Mouse (Mus musculus): ENCODE data around the gene Plxnc1.

DNA sequence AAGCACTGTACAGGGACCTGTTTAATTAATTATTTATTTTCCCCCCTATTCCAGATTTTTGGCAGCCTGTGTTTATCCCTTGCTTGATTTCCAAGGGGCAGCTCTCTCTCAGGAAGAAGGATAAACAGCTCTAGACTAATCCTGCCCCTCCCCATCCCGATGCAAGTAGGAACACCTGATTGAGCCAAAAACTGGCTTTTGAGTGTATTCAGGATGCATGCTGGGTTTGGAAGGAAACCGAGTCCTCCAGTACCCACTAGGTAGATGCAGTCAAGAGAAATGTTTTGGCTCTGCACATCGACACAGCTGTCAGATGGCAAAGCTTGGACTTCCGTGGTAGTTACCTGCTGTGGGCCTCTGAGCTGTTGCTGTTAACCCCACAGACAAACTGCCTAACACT, 3.1 kb downstream of the Plxnc1 start:
- no peak for TF ChIP-seq CTCF (conservative IDR thresholded peaks at IDR 0.05; ENCODE audit: low read length)
- TF ChIP-seq POU5F1 (IDR thresholded peaks at IDR 0.05; ENCODE audit: borderline replicate concordance, low read length): no peak

Measured in E14TG2a.4 (cell line).